Mouse (Mus musculus): Measurements from ENCODE around the gene Gzmc. TPM values are rescaled to one million over a fixed set of nuclear protein-coding genes. Genes with fewer than 3 reads are reported as not detected.

The Gzmc gene
- polyA plus RNA-seq (2012; ENCODE audit: low replicate concordance): not detected in 2 replicates

GRCm38 (mm10) chr14:56234556-56234955 lies at the start of gene Gzmc:
Gzmc (minus strand) TSS chr14:56234656.

GRCm38 (mm10) chr14:56262153-56262552 lies 27.7 kb upstream of the Gzmc start, which contains the start of gene Gzmb:
Gzmb (minus strand) TSS chr14:56262260.

DNA sequence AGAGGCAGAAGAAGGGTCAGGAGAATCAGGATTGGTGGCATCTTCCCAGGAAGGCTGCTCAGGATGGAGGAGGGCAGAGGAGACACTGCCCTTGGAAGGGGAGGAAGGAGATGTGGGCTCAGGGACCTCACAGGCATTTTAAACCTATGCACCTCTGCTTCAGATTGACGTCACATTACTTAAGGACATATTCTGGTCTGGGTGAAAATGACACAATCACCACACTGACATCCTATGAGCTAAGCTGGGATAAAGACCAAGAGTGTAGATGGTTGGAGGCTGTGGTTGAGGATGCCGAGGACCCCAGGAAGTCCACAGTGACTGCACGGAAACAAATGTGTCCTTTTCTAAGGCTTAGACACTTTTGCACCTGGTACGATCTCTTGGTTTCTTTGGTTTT lies 23.1 kb downstream of the Gzmc start, which contains the start of gene Gzmf:
Gzmf (minus strand) TSS at position 101 of the 400 bp plus-strand sequence.

Other genes with a start within 250 kb of the Gzmc start
- 0.82 TPM in 1 of 2 replicates, not detected in the other for gene Mcpt1, start 216.7 kb downstream of the Gzmc start, polyA plus RNA-seq (2012; ENCODE audit: low replicate concordance)
- not detected in 2 replicates for gene Mcpt9, start 204.2 kb downstream of the Gzmc start, polyA plus RNA-seq (2012; ENCODE audit: low replicate concordance)
- 0.11 TPM in 1 of 2 replicates, not detected in the other for gene Mcpt2, start 192.6 kb downstream of the Gzmc start, polyA plus RNA-seq (2012; ENCODE audit: low replicate concordance)
- gene Mcpt4, start 172.3 kb downstream of the Gzmc start, polyA plus RNA-seq (2012; ENCODE audit: low replicate concordance): 11.9 TPM in 1 of 2 replicates, not detected in the other
- gene Mcpt8, start 149.4 kb downstream of the Gzmc start, polyA plus RNA-seq (2012; ENCODE audit: low replicate concordance): 0.50 and 1.1 TPM in 2 replicates
- 1.4 and 2.0 TPM in 2 replicates for gene Ctsg, start 132.1 kb downstream of the Gzmc start, polyA plus RNA-seq (2012; ENCODE audit: low replicate concordance)
- gene Gzme, start 114.0 kb downstream of the Gzmc start, polyA plus RNA-seq (2012; ENCODE audit: low replicate concordance): not detected in 2 replicates
- gene Gzmd, start 102.0 kb downstream of the Gzmc start, polyA plus RNA-seq (2012; ENCODE audit: low replicate concordance): not detected in 2 replicates
- not detected in 2 replicates for gene Gzmg, start 75.1 kb downstream of the Gzmc start, polyA plus RNA-seq (2012; ENCODE audit: low replicate concordance)
- not detected in 2 replicates for gene Gzmn, start 60.1 kb downstream of the Gzmc start, polyA plus RNA-seq (2012; ENCODE audit: low replicate concordance)
- not detected in 2 replicates for gene Gzmf, start 23.2 kb downstream of the Gzmc start, polyA plus RNA-seq (2012; ENCODE audit: low replicate concordance)
- 1.8 and 3.8 TPM in 2 replicates for gene Gzmb, start 27.6 kb upstream of the Gzmc start, polyA plus RNA-seq (2012; ENCODE audit: low replicate concordance)
- not detected in 2 replicates for gene Atp12a, start 130.4 kb upstream of the Gzmc start, polyA plus RNA-seq (2012; ENCODE audit: low replicate concordance)
- 0.21 TPM in 1 of 2 replicates, not detected in the other for gene Rnf17, start 167.9 kb upstream of the Gzmc start, polyA plus RNA-seq (2012; ENCODE audit: low replicate concordance)